Mouse (Mus musculus): ENCODE measurements around the gene Selenon.

DNA sequence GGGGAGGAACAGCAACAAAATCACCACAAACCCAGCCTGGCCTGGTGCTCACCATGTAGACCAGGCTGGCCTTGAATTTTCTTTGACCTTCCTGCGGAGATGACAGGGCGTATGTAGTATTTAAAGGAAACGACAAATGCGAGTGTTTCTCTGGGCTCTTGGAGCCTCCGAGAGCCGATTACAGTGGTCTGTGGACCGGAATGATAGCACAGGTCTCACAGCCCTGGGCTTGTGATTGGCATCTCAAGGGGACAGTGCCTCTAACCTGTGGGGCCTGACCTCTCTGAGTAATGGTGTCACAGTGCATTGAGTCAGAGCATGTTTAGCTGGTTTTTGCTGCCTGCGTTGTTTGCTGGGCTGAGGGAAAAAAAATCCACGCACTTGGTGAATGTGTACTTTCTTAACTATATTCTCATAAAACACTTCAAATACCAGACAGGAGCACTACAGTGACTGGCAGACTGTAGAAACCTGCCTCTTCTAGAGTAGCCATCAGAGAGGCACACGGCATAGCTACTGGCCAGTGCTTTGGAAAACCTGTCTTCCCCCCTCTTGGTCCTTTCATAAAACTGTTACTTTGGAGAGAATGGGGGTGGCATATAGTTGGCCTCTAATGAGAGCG lies 37.5 kb downstream of the Selenon start:
- TF ChIP-seq CTCF (IDR thresholded peaks at IDR 0.05; ENCODE audit: low read depth) (no peak), EP300 (IDR thresholded peaks at IDR 0.05; ENCODE audit: low read depth) (no peak)

Data from liver, postnatal 0 days (tissue).